Mouse (Mus musculus) forebrain, embryonic 16.5 days (tissue): ENCODE data around the gene Smad6. TPM values are rescaled to one million over a fixed set of nuclear protein-coding genes. Genes with fewer than 3 reads are reported as not detected.

Experiments
- ATAC-seq: fragments of 200-750 bp; cut with Nextera tagmentation; 2 replicates; pipeline ENCODE4 v1.8.0; 2017; ENCODE audit warnings: mild to moderate bottlenecking, moderate library complexity
- H3K27ac ChIP-seq: fragments of 300-500 bp; sonication (generic); 2 replicates; pipeline ENCODE4 v1.5.1; 2014; ENCODE audit warnings: low read length, control low read depth
- H3K27me3 ChIP-seq: fragments of 300-500 bp; sonication (generic); replicated peaks from 2 replicates; pipeline ENCODE4 v1.6.1; 2014; ENCODE audit warnings: low read length; ENCODE audit not compliant: control insufficient read depth, insufficient read depth
- H3K36me3 ChIP-seq: fragments of 300-500 bp; sonication (generic); 2 replicates; pipeline ENCODE4 v1.6.1; 2014; ENCODE audit not compliant: control insufficient read depth, insufficient read depth
- H3K4me1 ChIP-seq: fragments of 300-500 bp; sonication (generic); replicated peaks from 2 replicates; pipeline ENCODE4 v1.6.1; 2014; ENCODE audit warnings: low read length; ENCODE audit not compliant: control insufficient read depth, insufficient read depth
- H3K4me2 ChIP-seq: fragments of 300-500 bp; sonication (generic); 2 replicates; pipeline ENCODE4 v1.6.1; 2014; ENCODE audit warnings: mild to moderate bottlenecking, low read length, control low read depth
- H3K4me3 ChIP-seq: fragments of 300-500 bp; sonication (generic); replicated peaks from 2 replicates; pipeline ENCODE4 v1.5.1; 2014; ENCODE audit warnings: mild to moderate bottlenecking, low read length, control low read depth
- H3K9ac ChIP-seq: fragments of 300-500 bp; sonication (generic); replicated peaks from 2 replicates; pipeline ENCODE4 v1.6.1; 2014; ENCODE audit warnings: low read depth, low read length, control low read depth
- H3K9me3 ChIP-seq: fragments of 300-500 bp; sonication (generic); 2 replicates; pipeline ENCODE4 v1.6.1; 2016; ENCODE audit warnings: low read length; ENCODE audit not compliant: control insufficient read depth
- WGBS: fragments of 180-500 bp; shearing (Covaris S2); extraction: QIAGEN DNeasy Blood & Tissue Kit; methylation state at CpG from one replicate; pipeline ENCODE4 v1.1.7; 2014; 5-methylcytosine and 5-hydroxymethylcytosine counted together
- polyA plus RNA-seq: library from polyadenylated mRNA; unstranded; fragments of >200 nt; fragmentation: Nextera tagmentation; extraction: Ambion mirVana; gene quantifications from 2 replicates; pipeline ENCODE4 v1.2.1, GENCODE M21; 2015

Gene Smad6
- polyA plus RNA-seq, 1 experiment from 2014 or later: 1.5 TPM

DNA sequence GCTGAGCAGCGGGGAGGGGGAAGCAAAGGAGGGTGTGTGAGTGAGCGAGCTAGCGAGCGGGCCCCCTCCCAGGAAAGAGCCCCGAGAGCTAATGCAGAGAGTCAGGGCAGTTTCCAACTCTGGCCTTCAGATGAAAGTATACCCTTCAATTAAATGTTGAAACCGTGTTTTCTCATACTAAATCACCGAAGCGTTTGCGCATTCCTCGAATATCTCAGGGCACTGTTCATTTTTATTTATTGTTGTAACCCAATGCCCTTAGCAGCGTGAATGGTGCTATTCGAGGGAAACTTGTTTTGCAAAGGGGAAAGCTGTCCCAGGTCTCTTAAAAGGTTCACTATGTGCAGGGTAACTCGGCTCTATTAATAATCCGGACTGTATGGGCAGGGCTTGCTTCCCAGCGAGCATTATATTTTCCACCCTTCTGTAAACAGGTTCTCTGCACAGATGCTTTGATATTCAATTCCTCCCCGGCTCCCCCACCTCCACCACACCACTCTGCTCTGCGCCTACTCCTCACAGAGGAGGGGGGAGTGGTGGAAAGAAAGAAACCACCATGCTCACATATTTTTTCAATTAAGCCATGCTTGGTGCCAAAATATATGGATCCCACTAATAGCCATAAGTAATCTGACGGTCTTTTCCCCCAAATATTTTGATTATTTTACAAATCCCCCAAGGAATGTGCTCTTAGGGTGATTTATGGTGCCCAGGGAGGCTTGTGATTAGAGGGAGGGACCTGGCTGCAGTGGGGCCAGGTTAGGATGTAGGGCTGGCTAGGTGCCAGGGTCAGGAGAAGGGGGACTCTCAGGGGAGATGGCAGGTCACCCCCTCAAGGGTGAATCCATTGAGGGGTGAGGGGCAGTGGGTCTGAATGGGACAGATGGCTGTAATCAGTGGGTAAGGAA, 41.4 kb downstream of the Smad6 start:
- peaks cover 29% of the 10 kb centered on the region for H3K4me1 ChIP-seq
- no peaks in the 10 kb centered on the region for H3K9me3 ChIP-seq
- 1% methylated on average over 18 of the region's 18 CpGs for WGBS
- ATAC-seq: peak; percentile 55; the same call in 1 of the 2 replicates
- no peak overlapping the region for H3K4me3 ChIP-seq
- no peak overlapping the region for H3K27ac ChIP-seq
- no peak overlapping the region for H3K9ac ChIP-seq
- peak overlapping the region; percentile 29; the same call in 1 of the 2 replicates for H3K4me2 ChIP-seq
- no peaks in the 10 kb centered on the region for H3K36me3 ChIP-seq
- no peaks in the 10 kb centered on the region for H3K27me3 ChIP-seq

DNA sequence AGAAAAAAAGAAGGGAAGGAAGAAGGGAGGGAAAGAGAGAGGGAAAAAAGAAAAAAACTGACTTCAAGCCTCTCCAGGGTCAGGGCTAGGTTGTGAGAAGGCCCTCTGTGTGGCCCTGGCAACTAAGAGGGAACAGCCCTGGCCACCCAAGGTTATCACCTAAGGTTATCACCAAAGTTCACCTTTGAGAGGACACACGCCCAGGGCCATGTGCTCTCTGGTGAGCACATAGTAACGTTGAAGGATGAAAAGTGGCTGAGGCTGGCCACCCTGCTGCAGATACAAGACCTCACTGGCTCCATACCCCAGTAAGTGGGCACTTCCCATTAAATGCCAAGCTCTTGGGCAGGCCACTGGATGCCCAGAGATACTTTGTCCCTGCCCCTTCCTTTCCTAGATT, 42.6 kb downstream of the Smad6 start:
- H3K9ac ChIP-seq: no peak overlapping the region
- WGBS: 74% methylated on average over 2 of the region's 2 CpGs
- H3K36me3 ChIP-seq: no peaks in the 10 kb centered on the region
- H3K4me2 ChIP-seq: no peak overlapping the region
- H3K27ac ChIP-seq: no peak overlapping the region
- no peaks in the 10 kb centered on the region for H3K9me3 ChIP-seq
- peaks cover 34% of the 10 kb centered on the region for H3K4me1 ChIP-seq
- H3K27me3 ChIP-seq: no peaks in the 10 kb centered on the region
- H3K4me3 ChIP-seq: no peak overlapping the region
- no peak for ATAC-seq

DNA sequence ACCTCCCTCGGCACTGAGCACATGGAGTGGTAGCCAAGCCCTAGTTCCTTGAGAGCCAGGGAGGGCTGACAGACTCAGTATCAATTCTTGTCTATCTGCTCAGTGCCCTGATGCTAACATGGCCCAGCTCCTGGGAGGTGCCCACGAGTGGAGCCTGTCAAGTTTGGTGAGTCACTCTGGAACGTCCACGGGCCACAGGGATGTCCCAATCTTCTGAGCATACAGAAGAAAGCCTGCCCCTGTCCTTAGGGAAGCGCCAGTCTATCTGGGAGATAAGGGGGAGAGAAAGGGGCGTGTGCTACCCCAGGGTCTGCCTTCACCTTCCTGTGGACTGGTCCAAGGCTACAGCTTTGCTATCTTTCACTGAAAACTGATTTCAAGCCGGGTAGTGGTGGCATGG, 43.2 kb downstream of the Smad6 start:
- ATAC-seq: no peak
- H3K27me3 ChIP-seq: no peaks in the 10 kb centered on the region
- H3K36me3 ChIP-seq: no peaks in the 10 kb centered on the region
- H3K27ac ChIP-seq: no peak overlapping the region
- no peak overlapping the region for H3K4me3 ChIP-seq
- no peak overlapping the region for H3K4me2 ChIP-seq
- H3K4me1 ChIP-seq: peaks cover 36% of the 10 kb centered on the region
- 78% methylated on average over 7 of the region's 7 CpGs for WGBS
- no peak overlapping the region for H3K9ac ChIP-seq
- no peaks in the 10 kb centered on the region for H3K9me3 ChIP-seq

DNA sequence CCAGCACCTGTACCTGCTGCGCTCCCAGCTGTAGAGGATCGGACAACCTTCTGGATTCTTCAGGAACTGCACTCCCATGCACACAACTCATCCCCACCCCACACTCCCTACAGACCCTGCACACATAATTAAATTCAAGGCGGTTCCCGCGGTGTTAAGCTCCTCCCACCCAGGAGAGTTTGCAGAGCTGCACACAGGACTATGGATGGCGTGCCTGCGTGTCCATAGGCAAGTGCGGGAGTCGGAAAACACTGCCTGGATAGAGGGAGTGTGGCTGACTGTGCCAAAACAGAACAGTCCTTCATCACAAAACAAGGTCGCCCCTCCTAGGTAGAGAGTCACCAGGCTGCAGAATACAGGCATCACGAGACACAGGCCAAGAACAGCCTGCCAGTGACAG, 45.9 kb downstream of the Smad6 start:
- Histone ChIP-seq H3K4me2 (peak overlapping the region; percentile 17), H3K4me1 (peaks cover 34% of the 10 kb centered on the region), H3K9me3 (no peaks in the 10 kb centered on the region), H3K27me3 (no peaks in the 10 kb centered on the region), H3K9ac (no peak overlapping the region), H3K27ac (no peak overlapping the region), H3K36me3 (no peaks in the 10 kb centered on the region), H3K4me3 (no peak overlapping the region)
- ATAC-seq: peak; percentile 24; the same call in 1 of the 2 replicates
- 14% methylated on average over 11 of the region's 11 CpGs for WGBS

DNA sequence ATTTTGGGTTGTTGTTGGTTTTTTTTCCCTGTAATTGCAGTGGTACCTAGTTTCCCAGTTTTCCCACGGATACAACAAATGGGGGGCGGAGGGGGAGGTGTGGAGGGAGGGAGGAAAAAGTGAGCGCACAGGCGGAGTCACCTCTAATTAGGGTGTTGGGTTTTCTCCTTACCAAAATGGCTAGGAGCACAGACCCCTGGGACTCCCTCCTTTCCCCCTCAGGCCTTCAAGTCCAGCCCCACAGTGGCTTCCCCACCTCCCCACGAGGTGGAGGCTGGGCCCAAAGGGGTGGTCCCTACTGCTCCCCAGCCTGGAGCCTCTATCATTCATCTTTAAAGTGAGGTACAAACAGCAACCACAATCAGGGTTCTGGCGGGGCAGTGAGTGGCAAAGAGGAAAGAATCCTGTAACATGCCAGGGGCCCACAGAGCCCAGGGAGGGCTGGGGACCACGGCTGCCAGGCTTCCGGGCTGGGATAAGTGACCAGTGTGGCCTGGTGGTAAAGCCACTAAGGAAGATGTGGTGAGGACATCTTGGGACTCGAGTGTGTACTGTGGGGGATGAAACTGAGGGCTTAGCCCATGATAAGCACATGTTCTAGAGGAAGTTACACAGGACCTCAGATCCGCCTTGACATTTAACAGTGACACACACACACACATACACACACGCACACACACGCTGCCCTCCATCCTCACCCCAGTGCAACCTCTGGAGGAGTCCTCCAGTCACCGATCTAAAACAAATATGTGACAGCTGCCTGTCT, 47.4 kb downstream of the Smad6 start:
- Histone ChIP-seq H3K4me2 (no peak overlapping the region), H3K27ac (peak overlapping the region; percentile 27)
- ATAC-seq: no peak

DNA sequence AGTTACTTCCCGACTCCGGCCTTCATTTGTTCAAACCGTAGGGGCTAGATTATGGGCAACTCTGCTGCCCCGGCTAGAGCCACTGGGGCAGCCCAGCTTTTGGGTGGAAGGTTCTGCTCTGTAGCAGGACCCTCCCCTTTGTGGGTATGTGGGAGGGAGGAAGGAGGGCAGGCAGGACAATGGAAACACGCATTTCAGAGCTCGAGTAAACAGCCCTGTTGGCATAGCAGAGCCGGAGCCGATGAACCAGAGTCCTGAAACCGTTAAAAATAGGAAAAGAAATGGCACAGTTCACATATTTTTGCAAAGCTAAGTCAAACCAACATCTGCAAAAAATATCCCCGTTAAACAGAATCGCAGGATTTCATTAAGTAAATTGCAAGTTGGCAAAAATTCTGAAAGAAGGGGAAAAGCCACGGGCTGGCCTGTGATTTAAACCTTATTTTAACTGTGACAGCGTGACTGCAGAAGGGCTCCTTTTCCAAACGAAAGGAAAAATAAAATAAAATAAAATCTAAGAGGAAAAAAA, 48.1 kb downstream of the Smad6 start:
- H3K4me2 ChIP-seq: no peak overlapping the region

More for the DNA sequence above, 47.4 kb downstream of the Smad6 start:
- Histone ChIP-seq H3K9ac (no peak overlapping the region; the same call in 1 of the 2 replicates), H3K36me3 (no peaks in the 10 kb centered on the region), H3K27me3 (no peaks in the 10 kb centered on the region), H3K4me3 (no peak overlapping the region), H3K9me3 (no peaks in the 10 kb centered on the region), H3K4me1 (peaks cover 26% of the 10 kb centered on the region)
- 37% methylated on average over 13 of the region's 13 CpGs for WGBS

DNA sequence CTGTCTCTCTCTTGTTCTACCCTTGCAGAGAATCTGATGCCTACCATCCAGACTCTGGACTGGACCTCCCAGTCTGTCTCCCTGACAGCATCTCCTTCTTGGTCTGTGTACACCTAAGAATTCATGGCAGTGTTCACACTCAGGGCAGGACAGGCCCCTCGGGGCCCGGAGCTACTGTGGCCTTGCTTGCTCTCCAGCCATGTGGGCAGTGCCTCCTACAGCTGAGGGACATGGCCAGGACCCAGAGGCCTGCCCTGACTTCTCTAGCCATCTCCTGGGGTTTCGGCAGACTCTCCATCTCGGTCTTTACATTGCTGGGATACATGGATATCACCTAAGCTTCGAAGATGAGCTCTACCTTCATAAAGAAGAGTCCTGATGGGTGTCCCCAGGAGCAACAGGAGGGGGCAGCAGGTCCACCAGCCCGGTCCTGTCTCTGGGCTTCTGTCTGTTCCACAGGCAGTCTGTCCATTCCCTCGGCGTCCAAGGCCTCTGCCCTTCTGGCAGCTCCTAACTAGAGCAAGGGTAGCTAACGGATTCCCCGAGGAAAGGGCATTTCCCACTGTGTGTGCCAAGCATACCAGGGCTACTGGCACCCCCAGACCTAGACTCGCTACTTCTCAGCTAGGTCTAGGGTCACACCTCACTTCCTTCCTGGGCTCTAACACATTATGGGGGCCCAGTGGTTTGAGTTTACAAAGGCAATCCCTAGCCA, 49.1 kb downstream of the Smad6 start:
- Histone ChIP-seq H3K4me2 (no peak overlapping the region), H3K4me3 (no peak overlapping the region), H3K27me3 (no peaks in the 10 kb centered on the region), H3K36me3 (no peaks in the 10 kb centered on the region), H3K27ac (no peak overlapping the region), H3K4me1 (peaks cover 41% of the 10 kb centered on the region), H3K9ac (no peak overlapping the region), H3K9me3 (no peaks in the 10 kb centered on the region)
- WGBS: 91% methylated on average over 11 of the region's 11 CpGs
- no peak for ATAC-seq

More for the DNA sequence above, 48.1 kb downstream of the Smad6 start:
- Histone ChIP-seq H3K9me3 (no peaks in the 10 kb centered on the region), H3K9ac (no peak overlapping the region), H3K4me3 (no peak overlapping the region), H3K27ac (no peak overlapping the region; the same call in 1 of the 2 replicates), H3K27me3 (no peaks in the 10 kb centered on the region), H3K36me3 (no peaks in the 10 kb centered on the region), H3K4me1 (peaks cover 33% of the 10 kb centered on the region)
- ATAC-seq: no peak
- 20% methylated on average over 14 of the region's 14 CpGs for WGBS

DNA sequence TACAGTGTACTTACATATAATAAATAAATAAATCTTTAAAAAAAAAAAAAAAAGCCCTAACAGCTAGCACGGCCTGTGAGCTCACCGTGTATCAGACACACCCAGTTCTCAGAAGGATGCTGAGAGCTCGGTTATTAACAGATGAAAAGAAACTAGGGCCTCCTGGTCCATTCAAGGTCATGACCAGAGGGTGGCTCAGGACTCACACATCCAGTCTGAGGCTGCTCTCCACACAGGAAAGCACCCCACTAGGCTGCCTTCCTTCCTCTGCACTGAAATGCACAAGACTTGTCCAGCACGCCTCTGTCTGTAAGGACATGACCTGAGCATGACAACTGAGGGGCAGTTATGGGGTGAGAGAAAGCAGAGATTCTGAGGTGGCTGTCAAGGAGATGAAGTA, 50.3 kb downstream of the Smad6 start:
- Histone ChIP-seq H3K27me3 (no peaks in the 10 kb centered on the region), H3K27ac (no peak overlapping the region), H3K4me1 (peaks cover 44% of the 10 kb centered on the region), H3K9me3 (no peaks in the 10 kb centered on the region), H3K36me3 (no peaks in the 10 kb centered on the region), H3K4me3 (no peak overlapping the region), H3K9ac (no peak overlapping the region), H3K4me2 (no peak overlapping the region)
- no peak for ATAC-seq
- 67% methylated on average over 4 of the region's 4 CpGs for WGBS
